Comparison of ENCODE assay signal across 8 mouse cellular contexts in the genomic region with DNA sequence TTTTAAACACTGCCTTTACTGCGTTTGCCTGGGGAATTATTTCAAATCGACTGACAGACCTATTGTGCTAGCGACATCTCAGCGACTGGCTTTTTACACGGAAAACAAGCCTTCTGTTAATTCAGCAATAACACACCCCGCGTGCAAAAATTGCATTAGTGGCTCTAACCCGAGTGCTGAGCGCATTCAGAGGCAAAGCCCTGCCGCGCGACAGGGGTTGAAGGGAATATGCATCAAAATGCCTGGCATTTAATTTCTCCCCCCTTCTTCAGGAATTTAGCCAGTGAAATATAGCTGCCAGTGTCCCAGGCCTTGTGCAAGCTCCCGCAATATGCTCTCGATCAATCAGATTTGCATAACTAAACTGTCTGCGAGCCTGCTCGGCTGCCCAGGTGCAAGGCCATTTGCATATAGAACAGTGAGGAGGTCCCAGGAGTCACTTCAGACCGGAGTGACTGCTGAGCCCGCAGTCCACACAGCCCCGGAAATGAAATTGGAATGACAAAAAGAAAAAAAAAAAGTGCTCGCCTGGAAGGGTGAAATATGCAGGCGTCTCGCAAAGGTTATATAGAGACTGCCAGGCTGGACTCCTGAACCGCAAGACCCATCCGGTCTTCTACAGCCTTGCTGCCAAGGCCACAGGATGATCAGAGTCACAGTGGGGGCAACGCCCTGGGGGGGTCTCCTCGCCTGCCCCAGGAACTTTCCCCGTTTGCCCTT.
A peak's percentile ranks its signal among the peaks of the same experiment; 100 is the strongest.
DNase-seq lines count a peak whose midpoint lies in the region; ATAC-seq and TF ChIP-seq lines count a peak whose summit lies in the region.

No protein-coding gene starts in this region.

- TF ChIP-seq POLR2A in lung, adult 2 months (IDR thresholded peaks at IDR 0.05; ENCODE audit: borderline replicate concordance, extremely low read depth, low read depth, low read length), result no peak

- H3K27ac ChIP-seq in embryonic facial prominence, embryonic 15.5 days (replicated peaks), result no peak overlapping the region
- peak overlapping the region; percentile 80 for H3K27ac ChIP-seq in midbrain, embryonic 16.5 days (ENCODE audit: low read length)

- DNase-seq in layer of hippocampus, postnatal 36 days, result peak; percentile 35 to 37
- DNase-seq in layer of hippocampus, adult 11-12 months (ENCODE audit: low spot score), result no peak
- peak; percentile 6 for DNase-seq in kidney, adult 9 months
- no peak for DNase-seq in thymus, postnatal 25 days
- no peak for DNase-seq in gastrocnemius, postnatal 10 days
- DNase-seq in lung, adult 2 months, result no peak

- H3K4me3 ChIP-seq in embryonic facial prominence, embryonic 15.5 days (replicated peaks), result peak overlapping the region; percentile 46
- peak overlapping the region; percentile 40 for H3K4me3 ChIP-seq in midbrain, embryonic 16.5 days (ENCODE audit: low read depth, low read length)
- H3K4me3 ChIP-seq in lung, adult 2 months (replicated peaks; ENCODE audit: extremely low read depth, low read depth, low read length), result no peak overlapping the region

- H3K4me1 ChIP-seq in embryonic facial prominence, embryonic 15.5 days, result peaks cover 23% of the 10 kb centered on the region
- peaks cover 26% of the 10 kb centered on the region for H3K4me1 ChIP-seq in midbrain, embryonic 16.5 days (ENCODE audit: control insufficient read depth, insufficient read depth, low read length)
- peaks cover 4% of the 10 kb centered on the region for H3K4me1 ChIP-seq in lung, adult 2 months (ENCODE audit: control insufficient read depth, insufficient read depth, low read length)

- H3K27me3 ChIP-seq in embryonic facial prominence, embryonic 15.5 days, result peaks cover 31% of the 10 kb centered on the region
- H3K27me3 ChIP-seq in midbrain, embryonic 16.5 days (ENCODE audit: control insufficient read depth, insufficient read depth, low read depth, low read length), result no peaks in the 10 kb centered on the region

- TF ChIP-seq CTCF in lung, adult 2 months (IDR thresholded peaks at IDR 0.05; ENCODE audit: insufficient read depth, low read length), result no peak

- H3K36me3 ChIP-seq in embryonic facial prominence, embryonic 15.5 days, result no peaks in the 10 kb centered on the region
- no peaks in the 10 kb centered on the region for H3K36me3 ChIP-seq in midbrain, embryonic 16.5 days (ENCODE audit: control insufficient read depth, insufficient read depth, low read length)

- 7% methylated on average over 27 of the region's 27 CpGs for WGBS in embryonic facial prominence, embryonic 15.5 days
- 2% methylated on average over 27 of the region's 27 CpGs for WGBS in midbrain, embryonic 16.5 days
- 4% methylated on average over 27 of the region's 27 CpGs for WGBS in lung, adult 2 months

- H3K4me2 ChIP-seq in embryonic facial prominence, embryonic 15.5 days (replicated peaks), result peak overlapping the region; percentile 83
- H3K4me2 ChIP-seq in midbrain, embryonic 16.5 days (ENCODE audit: low read length), result peak overlapping the region; percentile 83

- ATAC-seq in embryonic facial prominence, embryonic 15.5 days (ENCODE audit: insufficient number of reproducible peaks, low FRiP score, low TSS enrichment, low read depth), result no peak
- peak; percentile 10; the same call in 1 of the 2 replicates for ATAC-seq in midbrain, embryonic 16.5 days

- no peaks in the 10 kb centered on the region for H3K9me3 ChIP-seq in embryonic facial prominence, embryonic 15.5 days (replicated peaks)
- H3K9me3 ChIP-seq in midbrain, embryonic 16.5 days (replicated peaks; ENCODE audit: control insufficient read depth, low read length, poor library complexity, severe bottlenecking), result no peaks in the 10 kb centered on the region

- H3K9ac ChIP-seq in embryonic facial prominence, embryonic 15.5 days, result no peak overlapping the region
- H3K9ac ChIP-seq in midbrain, embryonic 16.5 days (ENCODE audit: low read depth, low read length), result peak overlapping the region; percentile 62

Comparison
In these comparisons a context has a peak if more than half of its experiments do, and no peak if none do; other contexts are left out.
1. DNase-seq: peak in layer of hippocampus, postnatal 36 days (2 of 2) and kidney, adult 9 months (single experiment); none in layer of hippocampus, adult 11-12 months (single experiment), thymus, postnatal 25 days (single experiment), gastrocnemius, postnatal 10 days (single experiment) and lung, adult 2 months (single experiment).